In the genomic region with DNA sequence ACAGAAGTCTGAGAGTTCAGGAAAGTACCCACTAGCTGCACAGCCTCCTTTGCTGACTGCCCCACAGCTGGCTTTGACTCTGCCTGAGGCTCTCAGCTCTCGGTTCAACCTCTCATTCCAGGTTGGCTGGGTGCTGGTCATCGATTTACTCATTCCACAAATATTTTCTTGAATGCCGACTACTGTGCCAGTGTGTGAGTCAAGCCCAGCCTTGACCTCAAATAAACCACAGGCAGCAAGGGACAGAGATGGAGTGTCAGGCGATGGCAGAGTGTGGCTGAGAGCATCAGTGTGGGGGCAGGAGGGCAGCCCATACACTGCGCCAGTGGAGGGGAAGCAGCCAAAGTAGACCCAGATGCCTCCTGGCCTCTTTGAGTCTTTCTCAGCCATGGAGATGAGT, we compare ENCODE assay signal across 10 mouse cellular contexts.
A peak's percentile ranks its signal among the peaks of the same experiment; 100 is the strongest.
DNase-seq lines count a peak whose midpoint lies in the region; ATAC-seq and TF ChIP-seq lines count a peak whose summit lies in the region.
"Had no signal": no experiment of that assay in that cellular context is flagged by ENCODE, and none has a peak within 500 bp of the region (broad histone marks: within the 10 kb centered on the region; RNA-seq: fewer than 3 reads in every experiment).

No protein-coding gene starts in this region.

- ATAC-seq in Patski: peak; percentile 90
- ATAC-seq in liver, postnatal 0 days: peak; percentile 88
- ATAC-seq in hindbrain, embryonic 11.5 days (ENCODE audit: low FRiP score): no peak

- no peak for TF ChIP-seq CTCF in Patski (IDR thresholded peaks at IDR 0.05)
- no peak for TF ChIP-seq CTCF in liver, postnatal 0 days (IDR thresholded peaks at IDR 0.05; ENCODE audit: low read depth)

- TF ChIP-seq EP300 in liver, postnatal 0 days (IDR thresholded peaks at IDR 0.05; ENCODE audit: low read depth): peak; percentile 43; the same call in 1 of the 2 replicates

- H3K36me3 ChIP-seq in liver, postnatal 0 days (replicated peaks; ENCODE audit: insufficient read depth, low read length): no peaks in the 10 kb centered on the region
- no peaks in the 10 kb centered on the region for H3K36me3 ChIP-seq in hindbrain, embryonic 11.5 days (ENCODE audit: control insufficient read depth, insufficient read depth, low read length)

- DNase-seq in 3T3-L1 (ENCODE audit: low read depth, low spot score) (peak; percentile 98), Patski (ENCODE audit: low read depth, low spot score) (peak; percentile 97)
- DNase-seq in heart, postnatal 4 days: peak; percentile 33
- DNase-seq in liver, postnatal 0 days: peak; percentile 63
- DNase-seq in layer of hippocampus, postnatal 25 days (ENCODE audit: extremely low spot score in 1 of 2, low spot score in 1 of 2): no peak
- no peak for DNase-seq in spleen, postnatal 36 days (ENCODE audit: low spot score in 2 of 2)
- DNase-seq in hindbrain, embryonic 11.5 days (ENCODE audit: low spot score): no peak
- DNase-seq in testis, postnatal 14 days (ENCODE audit: low spot score): no peak
- DNase-seq: cerebellum, adult 8-10 months had no signal

- H3K9me3 ChIP-seq in liver, postnatal 0 days (ENCODE audit: low read length): no peaks in the 10 kb centered on the region
- no peaks in the 10 kb centered on the region for H3K9me3 ChIP-seq in hindbrain, embryonic 11.5 days (ENCODE audit: control insufficient read depth, low read length)

- no peaks in the 10 kb centered on the region for H3K27me3 ChIP-seq in Patski
- H3K27me3 ChIP-seq in liver, postnatal 0 days (ENCODE audit: insufficient read depth, low read length): no peaks in the 10 kb centered on the region
- no peaks in the 10 kb centered on the region for H3K27me3 ChIP-seq in hindbrain, embryonic 11.5 days (ENCODE audit: control insufficient read depth, insufficient read depth, low read length)

- no peak overlapping the region for H3K4me3 ChIP-seq in liver, postnatal 0 days (ENCODE audit: low read depth, low read length)
- no peak overlapping the region for H3K4me3 ChIP-seq in hindbrain, embryonic 11.5 days (ENCODE audit: low read depth, low read length)

- H3K4me1 ChIP-seq in liver, postnatal 0 days (ENCODE audit: insufficient read depth): no peaks in the 10 kb centered on the region
- H3K4me1 ChIP-seq in hindbrain, embryonic 11.5 days (replicated peaks; ENCODE audit: control insufficient read depth, insufficient read depth, low read length): no peaks in the 10 kb centered on the region

- H3K27ac ChIP-seq in liver, postnatal 0 days (ENCODE audit: low read depth): peak overlapping the region; percentile 80
- no peak overlapping the region for H3K27ac ChIP-seq in hindbrain, embryonic 11.5 days (ENCODE audit: low read depth, low read length)
- H3K27ac ChIP-seq: macrophage had no signal

- 46% methylated on average over 5 of the region's 5 CpGs for WGBS in liver, postnatal 0 days (ENCODE audit: insufficient replicate concordance)
- 63% methylated on average over 5 of the region's 5 CpGs for WGBS in hindbrain, embryonic 11.5 days

- in situ Hi-C loops in Patski (cut with MboI; ENCODE audit: low pct_unique_long_range_greater_than_20kb): loop anchor here (5.0 kb wide), 1 partner anchor 82 kb away; no protein-coding TSS in a partner anchor

- CTCF ChIA-PET in Patski (lab: Charles Lee): interaction anchor here (0.8 to 2.6 kb wide), 7 partner anchors 11 to 87 kb away, joined by 3 to 6 read pairs (median 3); no protein-coding TSS in a partner anchor

- H3K4me2 ChIP-seq in liver, postnatal 0 days (ENCODE audit: low read depth, low read length): no peak overlapping the region
- H3K4me2 ChIP-seq in hindbrain, embryonic 11.5 days (replicated peaks; ENCODE audit: low read depth, low read length): no peak overlapping the region

- POLR2A ChIA-PET in Patski (lab: Charles Lee): interaction anchor here (0.6 to 1.2 kb wide), 4 partner anchors 35 to 68 kb away, joined by 3 to 10 read pairs (median 6); no protein-coding TSS in a partner anchor

- H3K9ac ChIP-seq in liver, postnatal 0 days (replicated peaks): no peak overlapping the region
- no peak overlapping the region for H3K9ac ChIP-seq in hindbrain, embryonic 11.5 days (ENCODE audit: low read depth, low read length)

Comparison
In these comparisons a context has a peak if more than half of its experiments do, and no peak if none do; other contexts are left out.
1. DNase-seq: peak in 3T3-L1 (single experiment), Patski (single experiment), heart, postnatal 4 days (single experiment) and liver, postnatal 0 days (single experiment); none in layer of hippocampus, postnatal 25 days (0 of 2), spleen, postnatal 36 days (0 of 2), hindbrain, embryonic 11.5 days (single experiment) and testis, postnatal 14 days (single experiment).